Mouse (Mus musculus): Measurements from ENCODE around the gene Chka.

GRCm38 (mm10) chr19:3889096-3889495 is 37.5 kb downstream of the Chka start:
- TF ChIP-seq CTCF (IDR thresholded peaks at IDR 0.05; ENCODE audit: control insufficient read depth, insufficient read depth, insufficient read length) (no peak), MAX (IDR thresholded peaks at IDR 0.05) (no peak)

Measured in C2C12 (cell line).